Mouse (Mus musculus): ENCODE measurements around the gene Gtf2f1. TPM values are rescaled to one million over a fixed set of nuclear protein-coding genes. Genes with fewer than 3 reads are reported as not detected.

Gene Gtf2f1
- total RNA-seq (2017): 108 and 124 TPM in 2 replicates

GRCm38 (mm10) chr17:57011236-57012141 is at the start of gene Gtf2f1, which contains the start of gene Gm17949:
Gene Gtf2f1 (minus strand): TSS chr17:57011288.
Gene Gm17949 (plus strand): TSS chr17:57011469.
- ATAC-seq (replicated peaks; ENCODE audit: low read depth, poor library complexity, severe bottlenecking): peak; percentile 84

GRCm38 (mm10) chr17:57060231-57060801 is 49.2 kb upstream of the Gtf2f1 start:
- ATAC-seq (replicated peaks; ENCODE audit: low read depth, poor library complexity, severe bottlenecking): peak; percentile 82

- 0 out of 2 replicates have a peak, but pooled peaks have one; percentile 9 for ATAC-seq (replicated peaks; ENCODE audit: low read depth, poor library complexity, severe bottlenecking)
These were observed 48.4 kb upstream of the Gtf2f1 start, which contains the start of gene Slc25a23 for GRCm38 (mm10) chr17:57059486-57059977. Gene Slc25a23 (minus strand): TSS chr17:57059863.

- no peak for ATAC-seq (replicated peaks; ENCODE audit: low read depth, poor library complexity, severe bottlenecking)
These were observed 47.9 kb upstream of the Gtf2f1 start, which contains the start of gene Crb3 for GRCm38 (mm10) chr17:57058891-57059485. Gene Crb3 (plus strand): TSS chr17:57059105.

- ATAC-seq (replicated peaks; ENCODE audit: low read depth, poor library complexity, severe bottlenecking): no peak
These were observed 45.2 kb upstream of the Gtf2f1 start for GRCm38 (mm10) chr17:57056246-57056645.

GRCm38 (mm10) chr17:57051679-57052078 is 40.6 kb upstream of the Gtf2f1 start:
- ATAC-seq (replicated peaks; ENCODE audit: low read depth, poor library complexity, severe bottlenecking): peak; percentile 80

- ATAC-seq (replicated peaks; ENCODE audit: low read depth, poor library complexity, severe bottlenecking): peak; percentile 41; the same call in 1 of the 2 replicates
These were observed 37.7 kb upstream of the Gtf2f1 start for GRCm38 (mm10) chr17:57048816-57049215.

GRCm38 (mm10) chr17:57047406-57047805 is 36.3 kb upstream of the Gtf2f1 start:
- ATAC-seq (replicated peaks; ENCODE audit: low read depth, poor library complexity, severe bottlenecking): 0 out of 2 replicates have a peak, but pooled peaks have one; percentile 12

- no peak for ATAC-seq (replicated peaks; ENCODE audit: low read depth, poor library complexity, severe bottlenecking)
These were observed 30.5 kb upstream of the Gtf2f1 start, which contains the start of gene Slc25a41 for GRCm38 (mm10) chr17:57041554-57041953. Gene Slc25a41 (minus strand): TSS chr17:57041654.

GRCm38 (mm10) chr17:57038978-57039377 is 27.9 kb upstream of the Gtf2f1 start:
- ATAC-seq (replicated peaks; ENCODE audit: low read depth, poor library complexity, severe bottlenecking): peak; percentile 28

GRCm38 (mm10) chr17:57032854-57033253 is 21.8 kb upstream of the Gtf2f1 start:
- ATAC-seq (replicated peaks; ENCODE audit: low read depth, poor library complexity, severe bottlenecking): no peak

- peak; percentile 85 for ATAC-seq (replicated peaks; ENCODE audit: low read depth, poor library complexity, severe bottlenecking)
These were observed 20.8 kb upstream of the Gtf2f1 start for GRCm38 (mm10) chr17:57031661-57032420.

- ATAC-seq (replicated peaks; ENCODE audit: low read depth, poor library complexity, severe bottlenecking): no peak
These were observed 20.0 kb upstream of the Gtf2f1 start, which contains the start of gene Khsrp for GRCm38 (mm10) chr17:57030931-57031660. Gene Khsrp (minus strand): TSS chr17:57031522.

GRCm38 (mm10) chr17:57029691-57030090 is 18.6 kb upstream of the Gtf2f1 start:
- ATAC-seq (replicated peaks; ENCODE audit: low read depth, poor library complexity, severe bottlenecking): no peak

GRCm38 (mm10) chr17:57027471-57027870 is 16.4 kb upstream of the Gtf2f1 start:
- ATAC-seq (replicated peaks; ENCODE audit: low read depth, poor library complexity, severe bottlenecking): no peak

GRCm38 (mm10) chr17:57020960-57021359 is 9.9 kb upstream of the Gtf2f1 start:
- no peak for ATAC-seq (replicated peaks; ENCODE audit: low read depth, poor library complexity, severe bottlenecking)

- peak; percentile 48; the same call in 1 of the 2 replicates for ATAC-seq (replicated peaks; ENCODE audit: low read depth, poor library complexity, severe bottlenecking)
These were observed 8.6 kb upstream of the Gtf2f1 start for GRCm38 (mm10) chr17:57019693-57020092.

- no peak for ATAC-seq (replicated peaks; ENCODE audit: low read depth, poor library complexity, severe bottlenecking)
These were observed 1.2 kb upstream of the Gtf2f1 start for GRCm38 (mm10) chr17:57012245-57012795.

- ATAC-seq (replicated peaks; ENCODE audit: low read depth, poor library complexity, severe bottlenecking): peak; percentile 42
These were observed 215 bp downstream of the Gtf2f1 start for GRCm38 (mm10) chr17:57010911-57011235.

Data from common myeloid progenitor, adult 5-6 weeks (primary cell).